Mouse (Mus musculus) spleen, adult 10 weeks (tissue): Measurements from ENCODE around the gene Plekho2. TPM values are rescaled to one million over a fixed set of nuclear protein-coding genes. Genes with fewer than 3 reads are reported as not detected.

Experiments
- polyA plus RNA-seq: library from polyadenylated mRNA; stranded (reverse); fragments of 350-450 nt; fragmentation: Illumina TruSeq; extraction: RNeasy Lipid Tissue Mini Kit (QIAGEN cat#74804); gene quantifications from one replicate; pipeline ENCODE4 v1.2.3, GENCODE M21; 2015; ENCODE audit warnings: low replicate concordance; ENCODE audit not compliant: insufficient read depth

The Plekho2 gene
- polyA plus RNA-seq, result 46.8 TPM

GRCm38 (mm10) chr9:65579781-65580371 is at the start of gene Plekho2:
TSS of gene Plekho2 (minus strand) at chr9:65580040.

DNA sequence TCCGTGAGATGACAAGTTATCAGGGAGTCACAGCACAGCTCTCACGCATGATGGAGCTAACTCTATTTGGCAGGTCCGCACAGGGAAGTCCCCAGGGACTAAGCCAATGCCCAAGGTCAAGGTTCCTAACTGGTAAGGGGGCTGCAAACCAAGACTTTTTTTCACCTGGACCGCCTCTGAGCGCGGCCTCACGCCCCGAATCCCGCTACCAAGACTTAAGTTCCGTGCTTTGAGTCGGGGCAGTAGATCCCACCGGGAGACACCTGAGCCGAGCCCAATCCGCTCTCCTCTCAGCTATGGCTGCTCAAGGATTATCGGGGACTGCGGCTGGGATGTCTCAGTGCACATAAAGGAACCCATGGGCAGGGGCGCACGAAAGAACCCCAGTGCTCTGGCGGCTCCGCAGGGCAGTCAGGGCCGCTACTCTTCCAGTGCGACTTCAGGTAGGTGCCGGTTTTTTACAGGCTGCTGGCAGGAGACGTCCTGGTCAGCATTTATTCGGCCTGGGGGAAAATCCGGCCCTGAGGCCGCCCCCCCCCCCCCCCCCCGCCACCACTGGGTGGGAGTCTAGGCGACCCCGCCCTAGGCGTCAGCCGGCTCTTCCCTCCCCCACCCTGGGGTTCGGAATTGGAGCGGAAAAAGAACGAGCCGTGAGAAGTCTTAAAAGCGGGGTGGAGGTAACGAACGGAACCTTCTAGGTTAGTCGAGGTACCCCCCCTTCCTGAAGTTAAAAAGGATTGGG is 49.4 kb upstream of the Plekho2 start, which contains the start of gene Rbpms2:
Gene Rbpms2, plus strand, starts transcription at position 624 of the 742 bp plus-strand sequence.

DNA sequence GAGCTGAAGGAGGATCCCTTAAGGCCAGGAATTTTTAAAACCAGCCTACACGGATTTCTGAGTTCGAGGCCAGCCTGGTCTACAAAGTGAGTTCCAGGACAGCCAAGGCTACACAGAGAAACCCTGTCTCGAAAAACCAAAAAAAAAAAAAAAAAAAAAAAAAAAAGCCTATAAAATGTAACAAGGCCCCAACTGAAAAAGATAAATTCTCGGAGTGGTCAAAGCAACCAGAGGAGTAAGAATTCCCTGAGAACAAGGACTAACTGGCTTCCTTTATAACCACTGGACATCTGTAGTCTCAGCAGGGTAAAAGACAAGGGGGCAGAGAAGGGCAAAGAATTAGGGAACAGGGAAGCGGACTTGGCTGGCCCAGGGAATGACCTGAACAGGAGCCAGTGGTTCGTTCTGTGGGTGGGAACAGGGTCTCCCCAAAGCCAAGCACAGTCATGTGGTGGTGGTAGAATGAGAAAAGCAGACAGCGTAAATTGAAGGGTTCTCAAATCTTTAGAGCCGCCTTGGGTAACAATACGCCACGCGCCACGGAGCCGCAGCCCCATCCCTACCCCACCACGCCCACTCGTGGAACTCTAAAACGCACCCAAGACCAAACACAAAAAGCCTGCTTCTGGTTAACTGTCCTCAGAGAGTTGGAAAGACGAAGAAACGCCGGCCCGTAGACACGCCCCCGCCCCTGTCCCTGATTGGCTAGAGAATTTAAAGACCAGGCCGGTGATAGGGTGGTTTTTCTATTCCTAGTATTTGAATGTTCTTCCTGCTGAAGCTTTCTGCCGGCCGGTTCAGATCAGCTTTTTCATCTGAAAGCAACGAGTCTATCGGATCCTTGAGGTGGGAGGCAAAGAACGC is 6.8 kb upstream of the Plekho2 start, which contains the start of gene Pif1:
Gene Pif1, plus strand, starts transcription at position 755 of the 864 bp plus-strand sequence.

GRCm38 (mm10) chr9:65519807-65520504 is 59.9 kb downstream of the Plekho2 start, which contains the start of gene Ankdd1a:
TSS of gene Ankdd1a (minus strand) at chr9:65520193.

Other genes with a start within 250 kb of the Plekho2 start
- gene Pdcd7, start 233.9 kb downstream of the Plekho2 start, polyA plus RNA-seq, result 26.4 TPM
- gene Ubap1l, start 219.0 kb downstream of the Plekho2 start, polyA plus RNA-seq, result 0.33 TPM
- not detected for gene Kbtbd13, start 188.4 kb downstream of the Plekho2 start, polyA plus RNA-seq
- gene Rasl12, start 181.5 kb downstream of the Plekho2 start, polyA plus RNA-seq, result 3.7 TPM
- gene Slc51b, start 157.1 kb downstream of the Plekho2 start, polyA plus RNA-seq, result not detected
- 37.4 TPM for gene Mtfmt, start 144.3 kb downstream of the Plekho2 start, polyA plus RNA-seq
- gene Spg21, start 119.1 kb downstream of the Plekho2 start, polyA plus RNA-seq, result 81.7 TPM
- not detected for gene Ankdd1a, start 59.8 kb downstream of the Plekho2 start, polyA plus RNA-seq
- 2.4 TPM for gene Pif1, start 7.1 kb upstream of the Plekho2 start, polyA plus RNA-seq
- 3.7 TPM for gene Rbpms2, start 49.6 kb upstream of the Plekho2 start, polyA plus RNA-seq
- gene Oaz2, start 88.0 kb upstream of the Plekho2 start, polyA plus RNA-seq, result 70.3 TPM
- gene Zfp609, start 247.5 kb upstream of the Plekho2 start, polyA plus RNA-seq, result 9.8 TPM